Mouse (Mus musculus): ENCODE results near the gene Klhl29.

The Klhl29 gene

DNA sequence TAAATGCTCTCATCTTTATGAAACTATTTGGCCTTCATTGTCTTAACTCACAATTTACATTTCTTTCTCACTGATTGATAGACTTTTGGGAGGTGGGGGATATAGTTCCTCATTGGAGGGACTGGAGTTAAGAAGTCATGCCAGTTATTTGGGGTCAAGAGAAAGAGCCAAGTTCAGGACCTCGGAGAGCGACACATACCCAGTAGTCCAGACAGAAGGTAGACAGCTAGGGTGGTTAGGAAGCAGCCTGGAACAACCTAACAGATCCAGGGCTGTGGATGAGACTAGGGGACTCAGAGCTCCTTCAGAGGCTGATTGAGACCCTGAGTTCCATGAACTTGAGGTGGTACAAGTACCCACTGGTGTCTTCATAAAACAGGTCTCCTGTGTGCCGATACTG, 264.1 kb downstream of the Klhl29 start:
- no peak for DNase-seq

- no peak for DNase-seq
Measured at GRCm38 (mm10) chr12:5108613-5109012, 266.9 kb downstream of the Klhl29 start.

GRCm38 (mm10) chr12:5107795-5108194, 267.7 kb downstream of the Klhl29 start:
- no peak for DNase-seq

GRCm38 (mm10) chr12:5104422-5105052, 270.9 kb downstream of the Klhl29 start:
- no peak for DNase-seq

DNA sequence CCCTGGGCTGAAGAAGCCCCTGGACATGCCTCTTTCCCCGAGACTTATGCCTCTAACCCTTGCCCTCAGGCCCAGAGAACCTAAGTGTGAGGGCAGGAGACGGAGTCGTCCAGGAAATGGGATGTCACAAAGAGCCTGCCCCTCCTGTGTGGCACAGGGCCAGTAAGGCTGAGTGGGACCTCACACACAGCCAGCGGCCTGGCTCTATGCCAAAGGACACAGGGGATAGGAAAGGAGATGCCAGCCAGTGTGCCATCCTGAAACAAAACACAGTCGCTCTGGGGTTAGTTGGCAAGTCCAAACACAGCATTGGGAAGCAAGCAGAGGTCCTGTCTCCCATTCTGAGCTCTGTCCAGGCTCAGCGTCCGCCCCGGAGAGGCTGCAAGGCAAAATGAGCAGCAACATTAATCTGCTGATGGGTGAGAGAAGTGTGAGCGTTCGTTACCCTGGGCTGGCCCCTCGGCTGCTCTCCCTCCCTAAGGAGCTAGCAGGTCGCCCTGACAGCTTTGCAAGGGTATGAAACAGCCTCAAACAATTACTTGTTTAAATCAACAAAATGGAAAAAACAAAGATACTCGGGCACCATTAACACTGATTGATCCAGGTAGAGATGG, 274.0 kb downstream of the Klhl29 start:
- DNase-seq, result no peak

DNA sequence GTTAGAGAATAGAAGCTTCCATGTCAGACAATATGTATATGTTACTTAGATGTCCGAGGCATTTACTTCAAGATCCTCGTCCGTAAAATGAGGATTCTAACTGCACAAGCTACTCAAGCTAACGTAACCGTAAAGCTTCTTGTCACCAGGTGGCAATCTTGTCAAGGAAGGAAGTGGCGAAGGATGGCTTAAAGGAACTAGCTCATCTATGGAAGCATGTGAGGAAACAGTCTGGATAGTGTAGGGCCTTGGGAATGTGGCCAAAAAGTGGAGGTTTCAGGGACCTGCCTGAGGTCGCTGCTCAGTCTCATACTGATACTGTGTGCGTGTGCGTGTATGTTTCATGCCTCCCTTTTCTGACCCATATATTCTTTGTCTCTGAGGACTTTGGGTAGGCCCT, 275.9 kb downstream of the Klhl29 start:
- no peak for DNase-seq

DNA sequence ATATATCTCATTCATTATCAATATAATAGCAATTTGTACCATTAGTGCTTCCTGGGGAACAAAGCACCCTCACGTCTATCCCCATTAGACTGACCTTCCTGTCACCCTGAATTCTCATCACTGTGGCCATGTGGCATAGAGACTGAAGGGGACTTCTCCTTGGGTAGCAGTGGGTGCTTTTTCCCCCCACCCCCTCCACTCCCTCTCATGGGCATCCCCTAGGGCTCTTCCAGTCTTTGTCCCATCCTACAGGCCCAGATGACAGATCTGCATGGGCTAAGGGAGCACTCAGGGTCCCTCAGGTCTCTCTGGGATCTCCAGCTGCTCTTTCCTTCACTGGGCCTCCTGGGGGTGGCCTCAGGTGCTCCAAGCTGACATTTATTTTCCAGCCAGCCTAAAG, 286.8 kb downstream of the Klhl29 start:
- DNase-seq, result no peak

DNA sequence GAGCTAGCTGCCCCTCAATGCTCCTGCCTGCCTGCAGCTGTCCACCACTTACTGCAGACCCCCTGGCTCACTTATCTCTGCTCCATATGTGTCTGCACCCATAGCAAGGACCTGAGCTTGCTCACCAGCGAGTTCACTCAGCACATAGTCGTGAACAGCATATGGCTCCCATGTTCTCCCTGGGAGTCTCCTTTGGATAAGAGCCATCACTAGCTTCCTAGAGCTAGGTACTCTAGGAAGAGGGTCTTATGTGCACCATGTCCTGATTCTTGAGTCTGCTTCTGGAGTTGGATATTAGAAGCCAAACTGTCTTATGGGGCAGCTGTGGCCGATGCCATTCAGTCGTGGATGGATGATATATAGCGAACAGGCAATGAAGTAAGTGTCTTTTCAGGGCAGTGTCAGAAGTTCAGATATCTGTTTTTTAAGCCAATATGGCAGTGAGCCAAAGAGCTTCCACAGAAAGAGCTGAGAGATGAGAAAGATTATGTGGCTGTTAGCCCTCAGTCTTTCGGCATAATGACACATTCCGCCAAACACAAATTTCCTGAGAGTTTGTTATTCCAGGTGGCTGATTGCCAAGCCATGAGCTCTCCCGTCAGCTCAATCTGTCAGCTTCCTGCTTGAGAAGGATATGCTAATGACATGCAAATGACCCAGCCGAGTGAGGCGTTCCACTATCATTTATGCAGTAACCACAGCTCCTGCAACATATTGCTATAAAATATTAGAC, 287.5 kb downstream of the Klhl29 start:
- peak; percentile 60 for DNase-seq

- DNase-seq, result no peak
Measured at GRCm38 (mm10) chr12:5084714-5085113, 290.8 kb downstream of the Klhl29 start.

DNA sequence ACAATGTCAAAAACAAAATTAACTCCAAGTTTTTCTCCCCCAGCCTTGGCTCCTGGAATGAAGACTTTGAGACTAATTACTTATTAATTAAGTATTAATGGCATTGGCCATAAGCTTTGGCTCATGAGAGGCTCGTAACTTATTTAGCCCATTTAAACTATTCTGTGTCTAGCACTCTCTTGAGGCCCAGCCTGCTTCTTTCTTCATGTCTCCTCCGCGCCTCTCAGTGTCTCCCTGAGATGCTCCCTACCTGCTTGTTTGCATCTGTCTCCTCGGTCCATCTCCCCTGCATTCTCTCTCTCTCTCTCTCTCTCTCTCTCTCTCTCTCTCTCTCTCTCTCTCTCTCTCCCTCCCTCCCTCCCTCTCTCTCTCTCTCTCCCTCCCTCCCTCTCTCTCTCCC, 294.0 kb downstream of the Klhl29 start:
- DNase-seq, result no peak

DNA sequence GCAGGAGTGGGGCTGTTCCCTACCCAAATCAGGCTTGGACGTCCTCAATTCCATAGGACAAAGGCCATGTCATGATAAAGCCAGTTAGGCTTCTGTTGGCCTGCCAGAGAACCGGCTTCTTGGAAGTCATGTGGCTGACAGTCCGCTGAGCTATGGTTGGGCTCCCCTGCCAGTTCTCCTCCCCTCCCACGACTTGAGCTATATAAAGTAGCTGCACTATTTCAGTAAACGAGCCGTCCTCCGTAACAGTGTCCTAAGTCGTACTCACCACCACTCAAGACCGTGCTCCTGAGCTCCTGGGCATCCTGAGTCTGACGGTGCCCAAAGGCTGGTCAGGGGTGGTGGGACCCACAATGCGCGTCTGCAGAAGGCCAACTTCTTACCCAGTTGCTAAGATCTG, 302.3 kb downstream of the Klhl29 start:
- DNase-seq, result no peak

GRCm38 (mm10) chr12:5070131-5070530, 305.4 kb downstream of the Klhl29 start:
- no peak for DNase-seq

DNA sequence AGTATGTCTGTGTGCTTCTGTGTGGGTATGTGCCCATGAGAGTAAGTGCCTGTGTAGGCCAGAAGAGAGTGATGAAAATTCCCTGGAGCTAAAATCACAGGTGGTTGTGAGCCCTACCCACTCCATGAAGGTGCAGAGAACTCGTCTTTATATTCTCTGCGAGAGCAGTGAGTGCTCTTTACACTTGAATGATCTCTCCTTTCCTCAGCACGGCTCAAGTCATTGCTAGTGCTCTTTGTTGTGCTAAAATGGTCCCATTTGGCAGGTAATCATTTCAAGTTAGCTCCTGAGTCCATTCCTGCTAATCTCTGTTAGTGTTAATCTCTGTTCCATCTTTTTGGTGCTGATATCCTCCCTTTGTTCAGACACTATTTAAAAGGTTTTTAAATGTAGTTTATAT, 307.9 kb downstream of the Klhl29 start:
- no peak for DNase-seq

- DNase-seq, result no peak
Measured at GRCm38 (mm10) chr12:5048104-5048503, 327.4 kb downstream of the Klhl29 start.

DNA sequence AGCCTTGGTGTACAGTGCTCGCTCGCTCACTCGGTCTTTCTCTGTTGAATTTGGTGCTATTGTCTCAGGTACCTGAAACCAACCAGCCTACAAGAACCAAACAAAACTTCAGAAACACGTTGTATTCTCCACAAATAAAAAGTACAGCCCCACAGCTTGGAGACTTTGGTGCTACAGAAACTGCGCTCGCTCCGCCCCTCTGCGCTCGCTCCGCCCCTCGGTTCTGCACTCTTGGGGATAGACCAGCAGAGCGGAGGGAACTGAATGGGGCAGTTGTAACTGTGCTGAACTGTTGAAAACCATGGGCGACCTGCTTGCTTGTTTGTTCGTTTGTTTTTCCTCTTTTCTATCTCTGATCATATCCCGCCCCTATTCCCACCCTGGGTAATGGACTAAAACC, 331.3 kb downstream of the Klhl29 start:
- no peak for DNase-seq

GRCm38 (mm10) chr12:5038008-5038407, 337.5 kb downstream of the Klhl29 start:
- no peak for DNase-seq

GRCm38 (mm10) chr12:5029035-5029434, 346.4 kb downstream of the Klhl29 start:
- DNase-seq, result no peak

Measured in cerebellum, adult 11 months (tissue).